Mouse (Mus musculus) stomach, embryonic 15.5 days (tissue): ENCODE measurements around the gene Ldhd. TPM values are rescaled to one million over a fixed set of nuclear protein-coding genes. Genes with fewer than 3 reads are reported as not detected.
A peak's percentile ranks its signal among the peaks of the same experiment; 100 is the strongest.

Experiments used
- ATAC-seq: fragments of 200-750 bp; cut with Nextera tagmentation; 2 replicates; pipeline ENCODE4 v1.8.0; 2017; ENCODE audit warnings: low read depth, moderate number of reproducible peaks, moderate TSS enrichment; ENCODE audit not compliant: insufficient read depth, low FRiP score
- H3K27ac ChIP-seq: fragments of 300-500 bp; sonication (generic); 2 replicates; pipeline ENCODE4 v1.5.1; 2015; ENCODE audit warnings: mild to moderate bottlenecking, inconsistent platforms
- H3K27me3 ChIP-seq: fragments of 300-500 bp; sonication (generic); replicated peaks from 2 replicates; pipeline ENCODE4 v1.6.1; 2015; ENCODE audit warnings: inconsistent platforms
- H3K36me3 ChIP-seq: fragments of 300-500 bp; sonication (generic); 2 replicates; pipeline ENCODE4 v1.6.1; 2015; ENCODE audit warnings: inconsistent platforms
- H3K4me1 ChIP-seq: fragments of 300-500 bp; sonication (generic); 2 replicates; pipeline ENCODE4 v1.6.1; 2015; ENCODE audit warnings: inconsistent platforms
- H3K4me2 ChIP-seq: fragments of 300-500 bp; sonication (generic); 2 replicates; pipeline ENCODE4 v1.6.1; 2015; ENCODE audit warnings: mild to moderate bottlenecking, inconsistent platforms
- H3K4me3 ChIP-seq: fragments of 300-500 bp; sonication (generic); replicated peaks from 2 replicates; pipeline ENCODE4 v1.5.1; 2015; ENCODE audit warnings: inconsistent platforms
- H3K9ac ChIP-seq: fragments of 300-500 bp; sonication (generic); 2 replicates; pipeline ENCODE4 v1.6.1; 2015; ENCODE audit warnings: inconsistent platforms
- H3K9me3 ChIP-seq: fragments of 300-500 bp; sonication (generic); 2 replicates; pipeline ENCODE4 v1.6.1; 2016; ENCODE audit warnings: inconsistent platforms
- WGBS: fragments of 180-500 bp; shearing (Covaris S2); methylation state at CpG from one replicate; pipeline ENCODE4 v1.1.7; 2015; 5-methylcytosine and 5-hydroxymethylcytosine counted together
- polyA plus RNA-seq: library from polyadenylated mRNA; unstranded; fragments of >200 nt; fragmentation: Nextera tagmentation; extraction: Ambion mirVana; gene quantifications from 2 replicates; pipeline ENCODE4 v1.2.1, GENCODE M21; 2015

Gene Ldhd
- polyA plus RNA-seq, 1 experiment from 2014 or later, result 1.2 TPM

DNA sequence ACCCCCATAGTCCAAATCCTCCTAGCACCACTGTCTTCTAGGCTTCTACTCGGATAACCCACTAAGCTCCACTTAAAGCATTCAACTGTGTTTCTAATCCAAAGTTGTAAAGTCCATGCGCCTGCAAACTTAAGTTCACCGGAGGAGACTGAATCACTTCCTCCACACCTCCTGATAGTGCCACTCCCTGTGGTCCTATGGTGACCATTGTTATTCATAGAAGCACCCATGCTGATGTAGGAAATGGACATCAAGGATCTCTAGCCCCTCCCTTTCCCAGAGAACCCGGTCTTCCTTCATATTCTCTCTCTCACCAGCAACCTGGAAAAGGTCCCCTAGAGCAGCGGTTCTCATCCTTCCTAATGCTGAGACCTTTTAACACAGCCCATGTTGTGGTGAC, 17.0 kb downstream of the Ldhd start:
- H3K4me1 ChIP-seq, result 0 out of 2 replicates have a peak, but pooled peaks cover 8% of the 10 kb centered on the region
- H3K9ac ChIP-seq, result no peak overlapping the region
- H3K4me3 ChIP-seq, result no peak overlapping the region
- H3K36me3 ChIP-seq, result peaks cover 2% of the 10 kb centered on the region; the same call in 1 of the 2 replicates
- no peaks in the 10 kb centered on the region for H3K9me3 ChIP-seq
- H3K27me3 ChIP-seq, result no peaks in the 10 kb centered on the region
- H3K27ac ChIP-seq, result no peak overlapping the region
- 81% methylated on average over 5 of the region's 5 CpGs for whole genome bisulfite sequencing
- H3K4me2 ChIP-seq, result no peak overlapping the region
- peak; percentile 54 for ATAC-seq

- Histone ChIP-seq H3K4me2 (no peak overlapping the region), H3K9me3 (no peaks in the 10 kb centered on the region), H3K4me1 (no peaks in the 10 kb centered on the region; the same call in 1 of the 2 replicates), H3K27me3 (no peaks in the 10 kb centered on the region), H3K27ac (no peak overlapping the region), H3K9ac (no peak overlapping the region), H3K4me3 (no peak overlapping the region), H3K36me3 (peaks cover 5% of the 10 kb centered on the region; the same call in 1 of the 2 replicates)
- 86% methylated on average over 7 of the region's 7 CpGs for WGBS
- no peak for ATAC-seq
These were observed 22.8 kb downstream of the Ldhd start for GRCm38 (mm10) chr8:111607414-111607813.

DNA sequence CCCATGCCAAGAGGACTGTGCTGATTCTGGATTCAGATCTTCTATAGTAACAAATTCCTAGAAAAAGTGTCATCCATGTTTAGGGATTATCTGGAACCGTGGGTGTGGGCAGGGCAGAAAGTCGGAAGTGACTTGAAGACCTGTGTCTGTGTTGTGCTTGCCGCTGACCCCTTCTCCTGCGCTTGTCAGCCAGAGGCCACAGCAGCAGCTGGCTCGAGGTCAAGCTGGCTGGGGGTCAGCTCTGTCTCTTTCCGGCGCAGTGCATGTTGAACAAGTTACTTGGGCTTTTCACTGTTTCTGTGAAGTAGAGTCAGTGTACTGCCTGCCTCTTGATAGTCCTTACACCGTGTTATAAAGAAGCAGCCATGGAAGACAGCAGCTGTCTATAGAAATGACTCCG, 23.2 kb downstream of the Ldhd start:
- no peak overlapping the region for H3K4me3 ChIP-seq
- H3K9me3 ChIP-seq, result no peaks in the 10 kb centered on the region
- no peak overlapping the region for H3K9ac ChIP-seq
- H3K27ac ChIP-seq, result no peak overlapping the region
- ATAC-seq, result no peak
- H3K4me1 ChIP-seq, result no peaks in the 10 kb centered on the region; the same call in 1 of the 2 replicates
- no peak overlapping the region for H3K4me2 ChIP-seq
- WGBS, result 81% methylated on average over 9 of the region's 9 CpGs
- H3K27me3 ChIP-seq, result no peaks in the 10 kb centered on the region
- peaks cover 5% of the 10 kb centered on the region; the same call in 1 of the 2 replicates for H3K36me3 ChIP-seq

- Histone ChIP-seq H3K27ac (no peak overlapping the region), H3K27me3 (no peaks in the 10 kb centered on the region), H3K4me3 (no peak overlapping the region), H3K9me3 (no peaks in the 10 kb centered on the region), H3K4me2 (no peak overlapping the region), H3K9ac (no peak overlapping the region), H3K4me1 (no peaks in the 10 kb centered on the region; the same call in 1 of the 2 replicates), H3K36me3 (peaks cover 3% of the 10 kb centered on the region; the same call in 1 of the 2 replicates)
- 98% methylated on average over 2 of the region's 2 CpGs for WGBS
- no peak for ATAC-seq
These were observed 25.2 kb downstream of the Ldhd start for GRCm38 (mm10) chr8:111604986-111605385.

GRCm38 (mm10) chr8:111602050-111602449, 28.1 kb downstream of the Ldhd start:
- Histone ChIP-seq H3K9me3 (no peaks in the 10 kb centered on the region), H3K9ac (no peak overlapping the region), H3K36me3 (0 out of 2 replicates have a peak, but pooled peaks cover 3% of the 10 kb centered on the region), H3K4me1 (peaks cover 10% of the 10 kb centered on the region), H3K4me2 (no peak overlapping the region), H3K27me3 (no peaks in the 10 kb centered on the region), H3K4me3 (no peak overlapping the region), H3K27ac (no peak overlapping the region)
- 98% methylated on average over 4 of the region's 4 CpGs for WGBS
- no peak for ATAC-seq

GRCm38 (mm10) chr8:111599707-111600444, 30.3 kb downstream of the Ldhd start:
- Histone ChIP-seq H3K27ac (no peak overlapping the region), H3K9ac (no peak overlapping the region), H3K27me3 (no peaks in the 10 kb centered on the region), H3K4me1 (peaks cover 29% of the 10 kb centered on the region), H3K9me3 (no peaks in the 10 kb centered on the region), H3K36me3 (no peaks in the 10 kb centered on the region), H3K4me3 (no peak overlapping the region), H3K4me2 (no peak overlapping the region)
- ATAC-seq, result no peak
- 70% methylated on average over 9 of the region's 9 CpGs for WGBS

DNA sequence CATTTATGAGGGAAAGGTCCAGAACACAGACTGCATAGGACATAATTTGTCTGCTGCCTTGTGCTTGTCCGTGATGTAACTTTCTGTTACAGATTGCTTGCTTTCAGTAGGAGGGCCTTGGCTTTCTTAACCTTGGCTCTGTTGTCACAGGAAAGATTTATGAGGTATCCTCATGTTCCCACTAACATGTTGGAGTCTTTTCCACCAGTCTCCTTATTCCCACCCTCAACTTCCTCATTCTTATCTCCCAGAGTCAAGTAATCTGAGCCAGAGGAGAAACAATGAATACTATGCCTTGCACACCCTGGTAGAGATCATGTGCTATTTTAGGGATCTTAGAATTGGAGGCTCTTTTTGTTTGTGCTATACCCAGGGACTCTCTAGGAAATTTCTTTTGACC, 32.9 kb downstream of the Ldhd start:
- Histone ChIP-seq H3K27ac (peak overlapping the region; percentile 83), H3K9me3 (no peaks in the 10 kb centered on the region), H3K36me3 (no peaks in the 10 kb centered on the region), H3K4me3 (no peak overlapping the region), H3K27me3 (no peaks in the 10 kb centered on the region), H3K4me1 (peaks cover 40% of the 10 kb centered on the region), H3K9ac (no peak overlapping the region), H3K4me2 (peak overlapping the region; percentile 22; the same call in 1 of the 2 replicates)
- 10% methylated on average over 1 of the region's 1 CpGs for WGBS
- ATAC-seq, result peak; percentile 65

DNA sequence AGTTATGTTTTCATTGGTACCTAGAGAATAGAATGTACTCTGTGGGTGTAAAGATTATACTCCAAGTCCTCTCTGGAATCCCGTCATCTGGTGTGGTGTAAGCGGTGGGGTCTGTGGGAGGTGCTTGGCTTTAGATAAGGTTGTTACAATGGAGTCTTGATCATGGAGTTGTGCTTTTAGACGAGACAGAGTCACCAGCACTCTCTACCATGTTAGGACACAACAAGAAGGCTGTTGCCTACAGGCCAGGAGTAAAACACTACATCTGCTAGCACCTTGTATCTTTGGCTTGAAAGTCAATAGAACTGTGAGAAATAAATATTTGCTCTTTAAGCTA, 33.7 kb downstream of the Ldhd start:
- no peaks in the 10 kb centered on the region for H3K27me3 ChIP-seq
- no peaks in the 10 kb centered on the region for H3K36me3 ChIP-seq
- peak overlapping the region; percentile 83 for H3K27ac ChIP-seq
- H3K4me2 ChIP-seq, result no peak overlapping the region
- H3K4me1 ChIP-seq, result peaks cover 40% of the 10 kb centered on the region
- WGBS, result 38% methylated on average over 3 of the region's 3 CpGs
- no peak overlapping the region for H3K4me3 ChIP-seq
- no peaks in the 10 kb centered on the region for H3K9me3 ChIP-seq
- H3K9ac ChIP-seq, result no peak overlapping the region
- ATAC-seq, result no peak

DNA sequence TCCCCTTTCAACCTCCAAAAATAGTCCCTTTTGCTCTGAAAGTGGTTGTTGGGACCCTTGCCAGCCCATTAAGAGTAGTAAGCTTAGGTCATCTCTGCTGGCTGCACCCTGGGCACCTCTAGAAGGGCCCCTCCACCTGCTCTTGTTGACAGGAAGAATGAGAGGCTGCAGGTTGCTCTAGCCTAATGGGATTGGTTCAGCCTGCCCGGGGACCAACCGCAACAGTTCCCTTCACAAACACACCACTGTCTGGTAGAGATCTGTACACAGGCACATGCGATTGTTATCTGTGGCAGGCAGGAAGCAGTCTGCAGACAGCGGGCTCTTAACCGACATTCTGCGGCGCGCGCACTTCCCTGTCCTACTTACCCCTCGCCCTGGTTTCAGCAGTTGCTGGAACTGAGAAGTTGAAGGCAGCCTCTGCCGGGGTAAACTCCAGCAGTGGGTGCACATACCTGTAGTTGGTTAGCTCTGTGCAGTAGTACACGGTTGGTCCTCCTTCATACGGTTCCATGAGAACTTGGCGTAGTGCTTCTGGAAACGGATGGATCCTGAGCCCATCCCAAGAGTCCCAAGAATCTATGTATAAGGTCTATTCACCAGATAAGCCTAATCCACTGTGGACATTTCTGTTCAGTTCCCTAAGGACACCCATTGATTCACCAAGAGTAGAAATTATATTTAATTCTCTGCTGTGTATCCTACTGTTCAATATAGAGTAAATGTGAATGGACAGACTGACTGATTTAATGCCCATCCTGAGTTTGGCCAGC, 34.3 kb downstream of the Ldhd start:
- H3K27me3 ChIP-seq, result no peaks in the 10 kb centered on the region
- no peak overlapping the region; the same call in 1 of the 2 replicates for H3K4me2 ChIP-seq
- H3K36me3 ChIP-seq, result no peaks in the 10 kb centered on the region
- peak overlapping the region; percentile 83 for H3K27ac ChIP-seq
- peaks cover 40% of the 10 kb centered on the region for H3K4me1 ChIP-seq
- 48% methylated on average over 15 of the region's 15 CpGs for WGBS
- no peak overlapping the region for H3K9ac ChIP-seq
- ATAC-seq, result peak; percentile 72
- H3K9me3 ChIP-seq, result no peaks in the 10 kb centered on the region
- H3K4me3 ChIP-seq, result 0 out of 2 replicates have a peak overlapping the region, but pooled peaks have one; percentile 1

DNA sequence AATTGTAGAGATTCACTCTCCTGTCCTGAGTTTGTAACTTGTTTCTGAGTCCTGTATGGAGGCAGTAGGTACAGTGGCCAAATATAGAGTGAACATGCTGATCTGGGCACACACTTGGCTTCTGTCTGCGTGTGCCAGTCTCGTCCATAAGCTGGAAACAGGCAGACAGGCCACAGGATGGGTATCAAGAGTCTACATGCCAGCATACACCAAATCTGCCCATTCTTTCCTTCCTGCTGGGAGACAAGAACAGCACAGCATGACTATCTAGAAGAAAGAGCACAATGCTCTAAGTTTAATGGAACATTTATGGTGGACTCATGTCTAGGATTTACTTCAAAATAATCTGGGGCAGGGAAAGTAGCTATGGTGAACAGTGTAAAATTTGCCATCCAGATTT, 35.2 kb downstream of the Ldhd start:
- Histone ChIP-seq H3K4me3 (no peak overlapping the region), H3K27ac (0 out of 2 replicates have a peak overlapping the region, but pooled peaks have one; percentile 83), H3K9ac (no peak overlapping the region), H3K9me3 (no peaks in the 10 kb centered on the region), H3K36me3 (no peaks in the 10 kb centered on the region), H3K4me1 (peaks cover 40% of the 10 kb centered on the region), H3K27me3 (no peaks in the 10 kb centered on the region), H3K4me2 (no peak overlapping the region)
- 92% methylated on average over 2 of the region's 2 CpGs for WGBS
- no peak for ATAC-seq

DNA sequence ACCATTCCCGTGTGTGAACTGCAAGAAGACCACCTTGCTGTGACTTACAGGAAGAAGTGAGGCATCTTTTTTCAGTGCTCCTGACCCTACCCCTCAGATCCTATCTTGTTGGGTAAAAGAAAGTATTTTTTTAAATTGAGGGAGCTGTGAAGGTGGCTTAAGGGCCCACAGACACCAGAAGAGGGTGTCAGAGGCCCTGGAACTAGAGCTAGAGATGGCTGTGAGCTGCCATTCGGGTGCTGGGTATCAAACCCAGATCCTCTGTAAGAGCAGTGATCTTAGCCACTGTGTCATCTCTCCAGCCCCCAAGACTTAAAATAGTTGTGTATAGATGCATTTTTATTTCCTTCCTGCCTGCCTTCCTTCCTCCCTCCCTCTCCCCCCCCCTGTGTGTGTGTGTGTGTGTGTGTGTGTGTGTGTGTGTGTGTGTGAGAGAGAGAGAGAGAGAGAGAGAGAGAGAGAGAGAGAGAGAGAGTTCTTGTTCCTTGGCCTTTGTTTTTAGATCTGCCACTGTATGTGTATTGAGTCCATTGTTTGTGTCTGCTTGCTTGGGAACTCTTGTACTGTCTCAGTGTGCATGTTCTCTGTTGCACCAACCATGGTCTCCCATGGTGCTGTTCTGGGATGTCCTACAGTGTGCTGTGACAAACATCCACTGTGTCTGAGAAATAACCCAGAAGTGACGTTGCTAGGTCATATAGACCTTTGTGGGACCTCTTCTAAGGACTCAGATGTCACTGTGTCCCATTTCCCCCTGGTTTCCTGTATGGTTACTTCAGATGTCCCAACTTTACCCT, 35.9 kb downstream of the Ldhd start:
- Histone ChIP-seq H3K9ac (no peak overlapping the region), H3K4me1 (peaks cover 40% of the 10 kb centered on the region), H3K27me3 (no peaks in the 10 kb centered on the region), H3K36me3 (no peaks in the 10 kb centered on the region), H3K27ac (no peak overlapping the region), H3K4me3 (no peak overlapping the region), H3K9me3 (no peaks in the 10 kb centered on the region), H3K4me2 (no peak overlapping the region)
- 78% methylated on average over 3 of the region's 3 CpGs for WGBS
- no peak for ATAC-seq
